Mouse (Mus musculus) hindbrain, embryonic 11.5 days (tissue): ENCODE measurements at regions not wholly inside any gene's neighbourhood (a gene's known extent, or its start where the extent isn't known, plus 50 kb on each side); places are given as distances from the start of the nearest gene placed in this dataset.
"Not testable (repeated sequence)": the region's sequence is repeated elsewhere in the genome, so short reads cannot be mapped to it uniquely, and the experiment has no call there.

Experiments used
- ATAC-seq: fragments of 200-750 bp; cut with Nextera tagmentation; 2 replicates; pipeline ENCODE4 v1.8.0; 2017; ENCODE audit warnings: mild to moderate bottlenecking, moderate TSS enrichment, moderate library complexity; ENCODE audit not compliant: low FRiP score
- DNase-seq: peaks from one replicate; pipeline ENCODE4 v3.0.0-alpha.2; 2015; ENCODE audit warnings: low spot score
- H3K27ac ChIP-seq: fragments of 300-500 bp; sonication (generic); 2 replicates; pipeline ENCODE4 v1.5.1; 2014; ENCODE audit warnings: mild to moderate bottlenecking, low read depth, low read length
- H3K27me3 ChIP-seq: fragments of 300-500 bp; sonication (generic); 2 replicates; pipeline ENCODE4 v1.6.1; 2014; ENCODE audit warnings: mild to moderate bottlenecking, low read length, moderate library complexity, mixed read lengths; ENCODE audit not compliant: control insufficient read depth, insufficient read depth
- H3K36me3 ChIP-seq: fragments of 300-500 bp; sonication (generic); 2 replicates; pipeline ENCODE4 v1.6.1; 2014; ENCODE audit warnings: mild to moderate bottlenecking, low read length, moderate library complexity, mixed read lengths; ENCODE audit not compliant: control insufficient read depth, insufficient read depth
- H3K4me1 ChIP-seq: fragments of 300-500 bp; sonication (generic); replicated peaks from 2 replicates; pipeline ENCODE4 v1.6.1; 2014; ENCODE audit warnings: low read length, mixed read lengths; ENCODE audit not compliant: control insufficient read depth, insufficient read depth
- H3K4me2 ChIP-seq: fragments of 300-500 bp; sonication (generic); replicated peaks from 2 replicates; pipeline ENCODE4 v1.6.1; 2014; ENCODE audit warnings: mild to moderate bottlenecking, low read depth, low read length
- H3K4me3 ChIP-seq: fragments of 300-500 bp; sonication (generic); 2 replicates; pipeline ENCODE4 v1.5.1; 2014; ENCODE audit warnings: low read depth, low read length
- H3K9ac ChIP-seq: fragments of 300-500 bp; sonication (generic); 2 replicates; pipeline ENCODE4 v1.6.1; 2014; ENCODE audit warnings: low read depth, low read length
- H3K9me3 ChIP-seq: fragments of 300-500 bp; sonication (generic); 2 replicates; pipeline ENCODE4 v1.6.1; 2016; ENCODE audit warnings: low read length; ENCODE audit not compliant: control insufficient read depth
- WGBS: fragments of 180-500 bp; shearing (Covaris S2); extraction: QIAGEN DNeasy Blood & Tissue Kit; methylation state at CpG from one replicate; pipeline ENCODE4 v1.1.7; 2014; 5-methylcytosine and 5-hydroxymethylcytosine counted together

GRCm38 (mm10) chr17:61288590-61288989 is 1592.5 kb downstream of the Efna5 start:
- H3K27ac ChIP-seq = no peak overlapping the region
- H3K36me3 ChIP-seq = no peaks in the 10 kb centered on the region
- 82% methylated on average over 2 of the region's 2 CpGs for WGBS
- ATAC-seq (no peak), DNase-seq (no peak)
- H3K4me1 ChIP-seq = no peaks in the 10 kb centered on the region
- no peak overlapping the region for H3K4me2 ChIP-seq
- no peak overlapping the region for H3K9ac ChIP-seq
- no peaks in the 10 kb centered on the region for H3K27me3 ChIP-seq
- no peaks in the 10 kb centered on the region for H3K9me3 ChIP-seq
- H3K4me3 ChIP-seq = no peak overlapping the region

GRCm38 (mm10) chr17:61273631-61274030 is 1607.5 kb downstream of the Efna5 start:
- no peaks in the 10 kb centered on the region for H3K9me3 ChIP-seq
- no peaks in the 10 kb centered on the region for H3K36me3 ChIP-seq
- no peak for ATAC-seq
- no peak overlapping the region for H3K4me3 ChIP-seq
- no peaks in the 10 kb centered on the region for H3K4me1 ChIP-seq
- H3K27me3 ChIP-seq = no peaks in the 10 kb centered on the region
- DNase-seq = no peak
- H3K27ac ChIP-seq = no peak overlapping the region
- no peak overlapping the region for H3K9ac ChIP-seq
- H3K4me2 ChIP-seq = no peak overlapping the region

DNA sequence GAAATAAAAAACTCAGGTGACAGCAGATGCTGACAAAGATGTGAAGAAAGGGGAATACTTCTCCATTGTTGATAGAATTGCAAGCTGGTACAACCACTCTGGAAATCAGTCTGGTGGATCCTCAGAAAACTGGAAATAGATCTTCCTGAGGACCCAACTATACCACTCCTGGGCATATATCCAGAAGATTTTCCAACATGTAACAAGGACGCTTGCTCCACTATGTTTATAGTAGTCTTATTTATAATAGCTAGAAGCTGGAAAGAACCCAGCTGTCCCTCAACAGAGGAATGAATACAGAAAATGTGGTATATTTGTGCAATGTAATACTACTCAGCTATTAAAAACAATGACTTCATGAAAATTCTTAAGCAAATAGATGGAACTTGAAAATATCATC is 1624.6 kb downstream of the Efna5 start:
- not testable (repeated sequence) for H3K4me1 ChIP-seq, H3K9me3 ChIP-seq, DNase-seq, H3K27me3 ChIP-seq, H3K27ac ChIP-seq, ATAC-seq, H3K4me3 ChIP-seq, H3K36me3 ChIP-seq, H3K9ac ChIP-seq, H3K4me2 ChIP-seq
- WGBS = 89% methylated on average over 1 of the region's 1 CpGs

DNA sequence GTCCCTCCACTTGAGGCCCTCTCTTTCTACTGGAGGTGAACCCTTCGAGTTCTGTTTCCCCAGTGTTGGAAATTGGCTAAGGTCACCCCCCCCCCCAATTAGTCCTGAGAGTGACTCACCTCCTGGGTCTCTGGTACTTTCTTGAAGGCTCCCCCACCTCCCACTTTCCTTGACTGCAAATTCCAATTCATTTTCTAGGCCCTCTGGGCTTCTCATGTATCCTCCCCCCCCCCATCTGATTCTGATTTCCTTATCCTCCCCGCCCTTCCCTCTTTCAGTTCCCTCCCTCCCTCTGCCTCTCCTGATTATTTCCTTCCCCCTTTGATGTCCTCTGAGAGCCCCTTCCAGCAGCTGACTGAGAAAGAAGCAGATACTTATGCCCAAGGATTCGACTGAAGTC is 1632.7 kb downstream of the Efna5 start:
- Histone ChIP-seq H3K27me3 (no peaks in the 10 kb centered on the region), H3K4me2 (no peak overlapping the region), H3K4me3 (no peak overlapping the region), H3K9ac (no peak overlapping the region), H3K36me3 (no peaks in the 10 kb centered on the region), H3K9me3 (no peaks in the 10 kb centered on the region), H3K27ac (no peak overlapping the region), H3K4me1 (no peaks in the 10 kb centered on the region)
- 70% methylated on average over 3 of the region's 3 CpGs for WGBS
- ATAC-seq (no peak), DNase-seq (no peak)

- WGBS = 64% methylated on average over 7 of the region's 7 CpGs
- Histone ChIP-seq H3K4me2 (no peak overlapping the region), H3K27me3 (no peaks in the 10 kb centered on the region), H3K4me1 (no peaks in the 10 kb centered on the region), H3K9me3 (no peaks in the 10 kb centered on the region), H3K27ac (no peak overlapping the region), H3K36me3 (no peaks in the 10 kb centered on the region), H3K9ac (no peak overlapping the region), H3K4me3 (no peak overlapping the region)
- peak; percentile 68; the same call in 1 of the 2 replicates for ATAC-seq
- DNase-seq = peak; percentile 4
These were observed 1663.9 kb downstream of the Efna5 start for GRCm38 (mm10) chr17:61217198-61217722.

DNA sequence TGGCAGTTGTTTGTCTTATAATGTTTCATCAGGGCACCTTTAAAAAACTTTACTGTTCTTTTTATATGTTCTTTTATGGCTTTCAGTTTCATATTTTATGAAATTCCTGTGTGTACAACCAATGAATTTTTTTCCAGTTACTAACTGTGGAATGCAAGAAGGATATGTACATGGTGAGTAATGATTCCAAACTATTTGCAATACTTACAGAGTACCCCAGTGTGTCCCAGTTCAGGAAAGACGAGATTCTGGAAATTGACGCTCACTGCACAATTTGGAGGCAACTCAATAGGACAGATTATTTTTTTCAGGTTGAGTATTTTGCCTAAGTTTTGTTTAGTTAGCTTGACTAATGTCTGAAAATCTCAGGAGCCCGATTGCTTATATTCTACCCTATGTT is 1676.8 kb downstream of the Efna5 start:
- 85% methylated on average over 3 of the region's 3 CpGs for WGBS
- ATAC-seq = no peak

GRCm38 (mm10) chr17:61187880-61188279 is 1693.2 kb downstream of the Efna5 start:
- not testable (repeated sequence) for DNase-seq, H3K4me1 ChIP-seq, H3K4me3 ChIP-seq, H3K9me3 ChIP-seq, H3K9ac ChIP-seq, H3K27me3 ChIP-seq, H3K36me3 ChIP-seq, H3K27ac ChIP-seq, ATAC-seq, H3K4me2 ChIP-seq
- 77% methylated on average over 3 of the region's 3 CpGs for whole genome bisulfite sequencing

More for the DNA sequence above, 1676.8 kb downstream of the Efna5 start:
- H3K4me3 ChIP-seq = no peak overlapping the region
- no peak overlapping the region for H3K9ac ChIP-seq
- no peaks in the 10 kb centered on the region for H3K9me3 ChIP-seq
- no peak overlapping the region for H3K4me2 ChIP-seq
- H3K4me1 ChIP-seq = no peaks in the 10 kb centered on the region
- H3K27me3 ChIP-seq = no peaks in the 10 kb centered on the region
- no peak overlapping the region for H3K27ac ChIP-seq
- no peaks in the 10 kb centered on the region for H3K36me3 ChIP-seq
- DNase-seq = no peak

DNA sequence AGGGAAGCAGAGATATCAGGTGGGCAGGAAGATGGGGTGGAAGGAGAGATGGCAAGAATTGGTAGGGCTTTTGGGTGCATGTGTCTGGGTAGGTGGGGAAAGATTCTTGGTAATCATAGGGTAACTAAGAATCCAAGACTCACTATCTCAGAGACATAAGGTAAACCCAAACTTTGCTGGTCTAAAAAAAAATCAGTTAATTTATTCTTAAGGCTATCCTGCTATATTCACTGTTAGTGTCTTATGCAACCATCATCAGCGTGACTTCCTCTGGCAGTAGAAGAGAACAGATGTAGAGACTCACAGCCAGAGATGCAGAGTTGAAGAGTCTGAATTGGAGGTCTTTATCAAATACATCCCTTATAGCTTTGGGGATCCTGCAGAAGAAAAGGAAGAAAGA is 1704.5 kb downstream of the Efna5 start:
- 94% methylated on average over 1 of the region's 1 CpGs for WGBS

GRCm38 (mm10) chr17:61159437-61159836 is 1721.7 kb downstream of the Efna5 start:
- DNase-seq (no peak), ATAC-seq (no peak)
- H3K9ac ChIP-seq = no peak overlapping the region
- no peak overlapping the region for H3K4me2 ChIP-seq
- H3K27me3 ChIP-seq = no peaks in the 10 kb centered on the region
- H3K4me1 ChIP-seq = no peaks in the 10 kb centered on the region
- H3K9me3 ChIP-seq = no peaks in the 10 kb centered on the region
- H3K36me3 ChIP-seq = no peaks in the 10 kb centered on the region
- H3K27ac ChIP-seq = no peak overlapping the region
- no peak overlapping the region for H3K4me3 ChIP-seq
- 95% methylated on average over 2 of the region's 2 CpGs for WGBS

More for the DNA sequence above, 1704.5 kb downstream of the Efna5 start:
- Histone ChIP-seq H3K27ac (no peak overlapping the region), H3K4me3 (no peak overlapping the region), H3K9ac (no peak overlapping the region), H3K27me3 (no peaks in the 10 kb centered on the region), H3K4me2 (no peak overlapping the region), H3K36me3 (no peaks in the 10 kb centered on the region), H3K9me3 (no peaks in the 10 kb centered on the region), H3K4me1 (no peaks in the 10 kb centered on the region)
- DNase-seq (no peak), ATAC-seq (no peak)
